Mouse (Mus musculus) heart, postnatal 10 days (tissue): ENCODE data around the gene Fosl2. TPM values are rescaled to one million over a fixed set of nuclear protein-coding genes. Genes with fewer than 3 reads are reported as not detected.
A peak's percentile ranks its signal among the peaks of the same experiment; 100 is the strongest.

Source experiments
- DNase-seq, 2 experiments: peaks; one replicate each; pipeline ENCODE4 v3.0.0; 2021
- intact Hi-C: fragments of 180-260 bp; cut with DNase I; formaldehyde crosslinking; loops from one replicate; pipeline ENCODE4 v1.15.1; 2025
- total RNA-seq, 2 experiments: library from RNA; stranded (reverse); gene quantifications; 2 replicates each; pipeline ENCODE4 v1.2.3; 2021

Fosl2 gene
- total RNA-seq, 2 experiments from 2014 or later, result 21.4 to 22.5 TPM

DNA sequence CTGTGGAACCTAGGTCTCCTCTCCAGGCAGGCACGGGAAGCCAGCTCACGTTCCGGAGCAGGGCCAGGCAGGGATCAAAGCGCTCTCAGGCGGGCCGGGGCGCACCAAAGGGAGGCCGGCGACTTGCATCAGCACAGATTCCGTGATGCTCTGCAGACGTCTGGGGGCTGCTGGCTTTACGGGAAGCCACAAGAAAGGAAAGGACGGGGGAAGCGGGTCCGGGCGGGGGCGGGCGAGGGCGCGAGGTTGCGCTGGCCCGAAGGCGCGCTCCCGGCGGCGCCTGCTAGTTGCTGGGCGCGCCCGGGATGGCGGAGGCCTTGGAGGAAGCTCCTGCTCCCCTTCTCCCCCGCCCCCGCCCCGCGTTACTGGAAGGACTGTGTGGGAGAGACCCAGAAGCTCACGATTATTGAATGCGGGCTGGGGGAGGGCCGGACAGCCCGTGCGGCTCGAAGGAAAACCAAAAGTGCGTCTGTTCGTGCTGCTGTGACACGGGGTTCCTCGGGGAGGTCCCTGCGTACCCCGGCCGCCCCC, 2.6 kb upstream of the Fosl2 start:
- intact Hi-C loops, result loop anchor here (5.0 kb wide), 2 partner anchors 66 to 96 kb away; no protein-coding TSS in a partner anchor
- DNase-seq, result peak; percentile 79 to 81

DNA sequence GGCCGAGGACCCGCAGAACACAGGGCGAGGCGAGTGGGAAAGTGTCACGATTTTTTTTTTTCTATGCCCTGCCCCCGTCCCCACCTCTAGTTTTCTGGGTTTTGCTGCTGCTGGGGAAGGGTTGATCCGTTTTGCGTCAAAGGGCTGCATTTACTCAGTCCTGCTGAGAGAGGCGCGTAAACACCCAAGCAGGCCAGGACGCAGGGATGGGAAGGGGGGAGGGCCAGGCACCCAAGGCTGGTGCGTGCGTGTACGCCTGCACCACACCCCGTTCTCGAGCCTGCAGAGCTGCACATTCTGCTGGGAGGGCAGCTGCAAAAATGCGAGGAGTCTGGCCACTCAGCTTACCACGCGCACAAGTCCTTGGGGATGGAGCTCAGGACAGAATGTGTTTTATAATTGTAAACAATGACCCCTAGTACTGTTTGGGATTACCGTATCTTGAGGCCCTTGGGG, 2.0 kb upstream of the Fosl2 start:
- intact Hi-C loops, result loop anchor here (5.0 kb wide), 2 partner anchors 66 to 96 kb away; no protein-coding TSS in a partner anchor
- DNase-seq, result peak; percentile 87 to 88

DNA sequence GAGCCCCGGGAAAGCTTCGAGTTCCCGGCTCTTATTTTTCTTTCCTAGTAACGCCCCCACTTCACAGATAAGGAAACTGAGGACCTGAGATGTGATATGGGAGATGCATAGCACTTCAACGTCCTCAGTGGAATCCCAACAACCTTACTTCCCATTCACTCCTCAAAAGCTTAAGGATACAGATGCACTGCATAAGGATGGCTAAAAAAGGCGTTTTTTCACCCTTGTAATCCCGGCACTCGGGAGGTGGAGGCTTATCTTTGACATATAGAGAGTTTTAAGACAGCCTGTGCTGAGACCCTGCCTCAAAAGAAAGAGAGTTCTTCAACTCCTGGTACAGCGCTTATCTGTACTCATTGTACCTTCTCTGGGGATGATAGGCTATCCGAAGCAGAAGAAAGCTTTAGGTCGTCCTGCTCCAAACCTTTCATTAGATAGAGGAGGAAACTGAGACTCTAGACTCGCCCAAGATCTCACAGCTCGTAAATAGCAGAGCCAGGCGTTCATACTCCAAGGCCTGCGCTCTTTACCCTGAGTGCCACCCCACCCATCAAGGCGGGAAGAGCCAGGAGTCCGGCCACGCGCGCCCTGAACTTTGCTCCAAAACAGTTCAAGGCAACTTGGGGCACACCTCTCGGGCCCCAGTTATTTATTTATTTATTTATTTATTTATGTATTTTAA, 1.4 kb upstream of the Fosl2 start:
- DNase-seq, result peak; percentile 52 to 61
- intact Hi-C loops, result loop anchor here (5.0 kb wide), 2 partner anchors 67 to 97 kb away; no protein-coding TSS in a partner anchor

DNA sequence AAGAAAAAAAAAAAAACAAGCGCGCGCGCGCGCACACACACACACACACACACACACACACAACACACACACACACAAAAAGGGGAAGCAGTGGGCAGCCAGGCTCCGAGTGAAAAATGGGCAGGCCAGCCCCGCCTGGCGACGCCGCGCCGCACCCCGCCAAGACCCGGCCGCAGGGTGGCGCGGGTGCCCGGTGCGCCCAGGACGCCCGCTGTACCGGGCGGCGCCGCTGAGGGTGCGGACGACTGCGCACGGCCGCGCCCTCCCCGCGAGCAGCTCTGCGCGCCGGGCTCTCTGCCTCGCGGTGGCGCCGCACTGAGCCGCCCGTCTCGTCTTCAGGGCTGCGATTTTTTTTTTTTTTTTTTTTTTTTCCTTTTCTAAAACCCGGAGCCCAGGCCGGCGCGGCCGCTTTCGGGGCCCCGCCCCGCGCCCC, 682 bp upstream of the Fosl2 start:
- intact Hi-C loops, result loop anchor here (5.0 kb wide), 3 partner anchors 68 to 523 kb away; no protein-coding TSS in a partner anchor

DNA sequence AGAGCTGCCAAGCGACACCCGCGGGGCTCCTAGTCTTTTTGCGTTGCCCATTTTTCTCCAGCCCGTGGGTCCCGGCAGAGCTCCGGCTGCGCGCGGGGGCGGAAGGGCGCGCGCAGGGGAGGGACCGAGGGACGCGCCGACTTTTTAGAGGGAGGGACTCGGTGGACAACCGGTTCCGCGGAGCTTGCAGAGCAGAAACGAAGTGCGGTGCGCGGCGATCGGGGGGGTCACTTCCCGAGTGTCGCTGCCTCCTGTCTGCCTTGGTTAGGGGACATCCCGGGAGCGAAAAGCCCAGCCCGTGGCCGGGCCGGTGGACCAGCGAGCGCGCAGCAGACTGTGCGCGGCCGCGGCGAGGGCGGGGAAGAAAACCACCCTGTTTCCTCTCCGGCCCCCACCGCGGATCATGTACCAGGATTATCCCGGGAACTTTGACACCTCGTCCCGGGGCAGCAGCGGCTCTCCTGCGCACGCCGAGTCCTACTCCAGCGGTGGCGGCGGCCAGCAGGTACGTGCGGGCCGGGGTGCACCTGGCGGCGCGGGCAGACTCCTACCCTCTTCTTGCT, 781 bp downstream of the Fosl2 start:
- intact Hi-C loops, result loop anchor here (2.0 to 5.0 kb wide), 2 partner anchors 440 to 524 kb away; partner anchors contain the start of genes Babam2 and Rbks
- peak; percentile 86 to 87 for DNase-seq

More for the DNA sequence above, 682 bp upstream of the Fosl2 start:
- no peak for DNase-seq

DNA sequence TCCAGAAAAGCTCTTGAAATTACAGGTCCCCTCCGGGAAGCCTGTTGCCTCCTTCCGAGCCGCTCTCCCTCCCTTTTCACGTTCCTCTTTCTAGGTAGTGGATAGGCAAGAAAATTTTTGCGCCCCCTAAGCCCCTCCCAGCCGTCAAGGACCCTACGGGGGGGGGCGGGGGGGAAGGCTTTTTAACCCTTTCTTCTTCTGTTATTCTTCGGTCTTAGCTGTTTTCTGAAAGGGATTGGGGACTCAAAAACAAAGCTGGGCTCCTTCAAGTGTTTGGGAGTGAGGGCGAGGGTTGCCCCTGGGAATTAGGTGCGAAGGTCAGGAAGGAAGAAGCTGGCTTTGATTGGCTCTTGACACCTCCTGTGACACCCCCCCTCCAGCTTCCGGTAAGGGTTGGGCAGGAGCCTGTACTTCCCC, 1.5 kb downstream of the Fosl2 start:
- intact Hi-C loops, result loop anchor here (2.0 to 5.0 kb wide), 2 partner anchors 440 to 525 kb away; partner anchors contain the start of genes Babam2 and Rbks
- peak; percentile 55 to 58 for DNase-seq

DNA sequence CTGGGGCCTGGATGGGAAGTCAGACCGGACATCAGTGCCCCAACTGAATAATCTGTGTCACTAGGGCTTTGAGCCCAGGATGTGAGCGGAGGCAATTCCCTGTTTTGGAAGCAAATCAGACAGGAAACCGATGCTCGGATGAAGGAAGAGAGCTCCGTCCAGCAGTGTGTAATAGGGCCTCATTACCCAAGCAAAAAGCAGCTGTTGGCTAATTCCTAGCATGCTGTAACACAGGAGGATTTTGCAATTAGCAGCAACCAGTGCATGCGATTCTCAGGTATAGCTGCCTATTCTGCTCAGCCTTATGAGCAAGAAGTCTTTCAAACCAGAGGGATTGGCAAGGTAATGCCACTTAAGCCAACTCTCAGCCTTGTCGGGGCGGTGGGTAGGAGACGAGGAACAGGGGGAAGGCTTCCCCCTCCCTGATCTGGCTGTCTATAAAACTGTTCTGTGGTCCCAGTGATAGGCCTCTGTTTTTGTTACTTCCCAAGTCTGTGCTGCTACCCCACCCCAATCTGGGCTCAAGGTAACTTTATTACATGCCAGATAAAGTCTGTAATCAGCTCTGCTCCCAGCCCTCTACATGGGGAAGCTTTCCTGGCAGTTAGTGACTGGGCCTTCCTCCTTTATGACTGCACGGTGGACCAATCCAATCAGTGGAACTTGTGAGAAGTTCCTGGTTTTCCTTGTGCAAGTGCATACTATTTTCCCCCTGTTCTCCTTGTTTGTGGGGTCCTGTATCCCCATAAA, 3.0 kb downstream of the Fosl2 start:
- intact Hi-C loops, result loop anchor here (2.0 to 5.0 kb wide), 5 partner anchors 60 to 576 kb away; no protein-coding TSS in a partner anchor

DNA sequence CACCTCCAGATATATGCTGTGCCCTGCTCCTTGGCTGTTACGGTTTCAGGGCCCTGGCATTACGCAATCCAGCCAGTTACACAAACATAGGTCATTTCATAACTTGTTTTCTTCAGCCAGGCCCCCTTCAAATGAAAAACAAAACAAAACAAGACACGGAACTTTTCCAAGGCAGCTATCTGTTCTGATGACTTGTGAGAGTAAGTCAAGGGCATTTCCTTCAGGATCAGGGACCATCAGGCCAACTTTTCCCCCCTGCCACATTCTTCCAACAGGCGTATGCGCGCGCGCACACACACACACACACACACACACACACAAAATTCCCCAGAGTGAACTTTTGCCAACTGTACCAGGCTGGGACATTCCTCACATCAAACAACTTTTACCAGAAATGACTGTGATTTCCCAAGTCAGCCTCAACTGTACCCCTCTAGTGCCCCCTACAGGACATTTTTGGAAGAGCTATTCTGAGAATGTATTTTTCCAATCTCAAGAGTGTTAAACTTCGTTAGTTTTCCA, 4.0 kb downstream of the Fosl2 start:
- intact Hi-C loops, result loop anchor here (2.0 to 10.0 kb wide), 6 partner anchors 59 to 577 kb away; partner anchors contain the start of gene Mrpl33
- DNase-seq, result peak; percentile 78 to 90

More for the DNA sequence above, 3.0 kb downstream of the Fosl2 start:
- DNase-seq, result peak; percentile 63 to 66

DNA sequence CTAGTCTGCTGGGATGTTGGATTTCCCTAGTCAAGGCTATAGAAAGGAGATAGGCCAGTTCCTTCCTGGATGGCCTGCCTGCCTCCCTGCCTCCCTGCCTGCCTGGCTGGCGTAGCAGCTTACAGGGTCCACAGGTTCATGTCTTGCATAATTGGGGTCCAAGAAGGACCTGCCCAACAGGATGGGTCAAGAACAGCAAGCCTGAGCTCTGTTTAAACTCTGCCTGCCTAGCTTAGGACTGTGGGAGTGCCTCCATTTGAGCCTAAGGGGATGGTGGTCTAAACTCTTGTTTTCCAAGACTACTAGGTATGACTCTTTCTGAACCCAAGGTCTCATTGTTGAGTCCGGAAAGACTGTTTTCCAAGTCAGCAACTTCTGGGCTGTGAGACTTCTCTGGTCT, 6.3 kb downstream of the Fosl2 start:
- intact Hi-C loops, result loop anchor here (10.0 kb wide), 1 partner anchor 547 kb away; the partner anchor contains the start of gene Mrpl33
- no peak for DNase-seq

DNA sequence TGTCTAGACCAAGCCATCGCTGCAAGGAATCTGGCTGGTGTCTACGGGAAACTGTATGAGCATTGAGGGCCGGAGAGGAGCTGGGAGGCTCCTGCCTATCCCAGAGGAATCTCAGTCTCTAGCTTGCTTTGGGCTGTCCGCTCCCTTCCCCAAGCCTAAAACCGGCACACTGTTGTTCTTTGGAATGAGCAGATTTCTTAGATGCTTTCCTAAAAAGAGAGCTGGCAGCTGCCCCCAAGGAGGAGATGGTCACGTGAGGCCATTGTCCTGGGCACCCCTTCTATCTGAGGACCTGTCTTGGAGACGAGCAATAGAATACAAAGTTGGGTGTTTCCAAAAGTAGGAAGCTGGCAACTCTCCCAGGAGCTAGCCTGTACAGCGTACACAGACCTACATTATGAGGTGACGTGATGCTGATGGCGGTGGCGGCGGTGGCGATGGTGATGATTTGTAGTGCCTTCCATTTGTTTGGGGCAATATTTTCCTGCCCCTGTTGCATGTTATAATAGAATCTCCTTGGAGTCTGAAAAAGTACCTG, 7.9 kb downstream of the Fosl2 start:
- intact Hi-C loops, result loop anchor here (10.0 kb wide), 1 partner anchor 549 kb away; the partner anchor contains the start of gene Mrpl33
- peak; percentile 27 to 37 for DNase-seq

DNA sequence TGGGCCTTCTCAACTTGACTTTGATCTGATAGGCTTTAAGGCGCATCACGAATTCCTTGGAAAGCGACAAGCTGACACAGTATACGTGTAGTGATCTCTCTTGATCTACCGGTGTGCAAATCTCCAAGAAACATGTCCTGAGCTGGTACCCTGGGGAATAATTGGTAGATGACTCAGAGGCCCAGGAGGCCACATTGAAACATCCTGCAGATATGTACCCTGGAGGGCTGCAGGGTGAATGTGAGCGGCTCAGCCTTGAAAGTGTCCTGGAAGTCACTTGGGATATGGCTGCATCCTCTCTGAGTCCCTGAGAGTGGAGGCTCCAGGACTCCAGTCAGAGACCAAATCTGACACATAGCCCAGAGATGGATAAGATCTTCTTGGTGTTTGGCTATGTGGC, 10.7 kb downstream of the Fosl2 start:
- intact Hi-C loops, result loop anchor here (10.0 kb wide), 1 partner anchor 551 kb away; the partner anchor contains the start of gene Mrpl33
- no peak for DNase-seq

DNA sequence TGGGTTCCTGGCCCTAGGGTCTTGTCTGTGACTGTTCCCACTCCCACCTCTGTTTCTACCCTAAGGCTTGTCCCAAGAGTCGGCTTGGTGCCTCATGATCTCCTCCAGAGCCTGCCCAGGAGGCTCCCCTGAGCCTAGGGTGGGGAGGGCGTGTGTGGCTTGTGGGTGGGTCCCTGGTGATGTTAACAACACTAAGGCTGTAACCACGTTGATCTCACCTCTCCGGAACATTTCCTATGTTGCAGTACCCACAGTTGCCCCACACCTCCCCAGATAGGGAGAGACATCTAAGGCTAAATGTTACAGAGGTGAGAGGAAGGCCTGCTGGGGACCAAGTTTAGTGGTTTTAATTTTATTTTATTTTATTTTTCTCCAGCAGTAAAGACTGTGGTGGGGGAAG, 13.0 kb downstream of the Fosl2 start:
- intact Hi-C loops, result loop anchor here (10.0 kb wide), 1 partner anchor 554 kb away; the partner anchor contains the start of gene Mrpl33
- DNase-seq, result no peak

DNA sequence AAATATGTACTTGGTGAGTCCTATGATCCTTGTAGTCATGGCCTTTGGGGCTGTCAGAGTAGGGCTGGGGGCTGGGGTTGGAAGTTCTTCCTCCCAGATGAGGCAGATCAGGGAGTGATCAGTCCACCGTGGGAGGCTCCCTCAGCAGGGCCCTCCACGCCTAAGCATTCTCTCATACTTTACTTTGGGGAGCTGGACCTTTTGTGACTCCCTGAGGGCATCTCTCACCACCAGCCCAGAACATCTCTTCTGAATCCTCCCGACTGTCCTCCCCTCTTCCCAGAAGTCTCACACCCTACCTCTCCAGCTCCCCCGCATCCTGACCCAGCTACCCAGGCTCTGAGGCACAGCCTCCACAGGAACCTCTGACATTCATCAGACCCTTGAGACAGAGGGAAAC, 15.6 kb downstream of the Fosl2 start:
- intact Hi-C loops, result no loop called here
- DNase-seq, result no peak

DNA sequence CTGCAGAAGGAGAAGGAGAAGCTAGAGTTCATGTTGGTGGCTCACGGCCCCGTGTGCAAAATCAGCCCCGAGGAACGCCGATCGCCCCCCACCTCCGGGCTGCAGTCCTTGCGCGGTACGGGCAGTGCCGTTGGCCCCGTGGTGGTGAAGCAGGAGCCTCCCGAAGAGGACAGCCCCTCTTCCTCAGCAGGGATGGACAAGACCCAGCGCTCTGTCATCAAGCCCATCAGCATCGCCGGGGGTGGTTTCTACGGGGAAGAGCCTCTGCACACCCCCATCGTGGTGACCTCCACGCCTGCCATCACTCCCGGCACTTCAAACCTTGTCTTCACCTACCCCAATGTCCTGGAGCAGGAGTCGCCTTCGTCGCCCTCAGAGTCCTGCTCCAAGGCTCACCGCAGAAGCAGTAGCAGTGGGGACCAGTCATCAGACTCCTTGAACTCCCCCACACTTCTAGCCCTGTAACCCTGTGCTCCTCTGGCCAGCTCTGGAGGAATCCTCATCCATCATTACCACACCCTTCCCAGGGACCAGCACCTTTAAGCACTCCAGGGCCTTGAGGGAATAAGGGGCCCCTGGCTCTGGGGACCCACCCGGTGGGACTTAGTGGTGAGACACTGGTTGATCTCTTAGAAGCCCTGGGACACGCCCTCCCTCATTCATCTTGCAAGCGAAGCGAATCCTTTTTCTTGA, 17.3 kb downstream of the Fosl2 start:
- no peak for DNase-seq
- intact Hi-C loops, result no loop called here

DNA sequence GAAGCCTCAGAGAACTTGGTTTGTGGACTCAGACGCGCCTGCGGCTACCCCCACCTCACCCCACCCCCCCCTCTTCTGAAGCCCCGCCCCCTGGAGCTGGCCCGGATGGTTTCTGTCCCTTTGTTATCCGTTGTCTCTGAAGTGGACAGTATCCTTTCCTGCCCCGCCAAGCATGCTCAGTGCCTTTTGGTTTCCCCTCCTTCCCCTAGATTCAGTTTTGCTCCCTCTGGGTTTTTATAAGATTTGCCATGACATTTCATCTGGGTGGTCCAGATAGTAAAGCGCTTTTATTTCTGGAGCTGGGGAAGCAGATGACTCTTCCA, 17.8 kb downstream of the Fosl2 start:
- DNase-seq, result no peak
- intact Hi-C loops, result no loop called here

DNA sequence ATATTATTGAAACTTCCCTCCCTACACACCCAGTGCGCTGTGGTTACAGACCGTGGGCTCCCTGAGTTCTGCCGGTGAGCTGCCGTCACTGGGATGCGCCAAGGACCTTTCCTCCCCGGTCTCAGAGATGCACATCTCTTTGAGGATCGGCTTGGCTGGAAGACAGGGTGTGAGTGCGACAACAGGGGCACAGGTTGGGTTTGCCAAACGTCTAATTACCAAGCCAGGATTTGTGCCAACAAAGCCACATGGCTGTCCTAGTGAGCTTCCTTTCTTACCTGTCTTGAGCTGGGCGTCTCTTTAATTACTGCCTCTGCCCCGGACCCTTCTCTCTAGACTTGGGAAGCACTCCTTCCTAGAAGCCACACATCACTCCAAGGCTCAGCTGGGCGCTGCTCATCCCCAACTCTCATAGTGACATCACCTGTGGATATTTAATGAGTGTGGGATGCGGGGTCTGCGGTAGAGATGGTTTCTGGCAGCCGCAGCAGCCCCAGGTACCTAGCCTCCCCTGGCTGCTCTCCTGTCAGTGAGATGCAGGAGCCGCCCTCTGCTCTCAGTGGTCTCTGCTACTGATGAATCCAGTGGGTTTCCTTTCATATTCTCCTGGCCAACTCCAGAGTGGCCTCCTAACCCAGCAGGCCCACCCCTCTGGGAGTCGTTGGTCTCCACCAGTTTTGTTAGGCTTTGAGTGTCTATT, 18.3 kb downstream of the Fosl2 start:
- intact Hi-C loops, result no loop called here
- DNase-seq, result no peak

DNA sequence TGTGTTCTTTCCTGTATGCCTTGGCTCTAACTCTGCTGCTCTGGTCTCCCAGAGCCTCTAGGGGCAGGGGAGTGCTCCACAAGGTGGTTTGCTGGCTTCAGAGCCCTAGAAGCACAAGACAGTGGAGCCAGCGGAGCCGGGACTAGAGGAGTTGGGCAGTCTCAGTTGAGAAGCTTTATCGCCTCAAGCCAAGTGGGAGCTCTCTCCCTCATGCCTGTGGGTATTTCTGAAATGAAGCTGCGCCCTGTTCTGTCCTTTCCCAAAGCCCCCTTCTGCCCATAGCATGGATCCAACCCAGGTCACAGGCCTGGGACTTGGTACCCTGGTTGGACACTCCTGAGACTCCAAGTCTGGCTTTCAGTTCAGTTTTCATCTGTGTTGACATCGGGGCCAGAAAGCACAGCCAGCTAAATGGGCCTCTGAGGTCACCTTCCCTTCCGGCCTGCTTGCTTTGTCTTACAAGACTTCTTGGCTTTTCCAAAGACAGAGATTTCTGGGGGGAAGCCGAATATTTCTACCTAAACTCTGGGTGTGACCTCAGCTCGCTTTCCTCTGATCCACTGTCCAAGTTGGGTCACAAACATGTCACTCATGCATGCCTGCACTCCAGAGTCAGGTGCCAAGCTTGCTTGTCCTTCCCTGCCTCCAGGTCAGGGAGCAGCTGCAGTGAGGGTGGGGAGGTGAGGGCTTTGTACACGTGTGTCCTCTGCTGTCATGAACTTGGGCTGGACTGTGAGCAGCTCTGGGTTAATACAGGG, 19.5 kb downstream of the Fosl2 start:
- DNase-seq, result peak; percentile 53 to 61

DNA sequence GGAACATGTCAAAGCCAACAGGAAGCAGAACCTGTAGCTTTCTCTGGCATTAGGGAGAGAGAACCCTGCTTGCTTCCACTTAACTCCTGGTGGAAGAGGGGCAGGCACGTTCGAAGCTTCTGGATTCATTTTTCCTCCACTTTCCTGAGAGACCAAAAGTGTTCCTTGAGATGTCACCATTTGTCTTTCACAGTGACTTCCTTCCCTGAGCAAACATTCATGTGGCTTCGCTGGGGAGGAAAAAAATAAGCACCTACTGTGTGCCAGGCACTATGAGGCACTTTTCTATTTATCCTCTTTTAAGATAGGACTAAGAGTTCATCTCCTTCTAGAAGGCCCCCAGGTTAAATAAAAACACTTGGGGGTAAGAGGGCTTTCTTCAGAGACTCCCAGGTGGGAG, 20.3 kb downstream of the Fosl2 start:
- DNase-seq, result no peak
- intact Hi-C loops, result no loop called here

More for the DNA sequence above, 19.5 kb downstream of the Fosl2 start:
- intact Hi-C loops, result no loop called here
